Mouse (Mus musculus) heart, postnatal 14 days (tissue): ENCODE data around the gene Arid5b. TPM values are rescaled to one million over a fixed set of nuclear protein-coding genes. Genes with fewer than 3 reads are reported as not detected.

Experiments
- DNase-seq, 2 experiments: peaks; one replicate each; pipeline ENCODE4 v3.0.0; 2021 to 2022
- intact Hi-C: fragments of 180-260 bp; cut with DNase I; formaldehyde crosslinking; loops from one replicate; pipeline ENCODE4 v1.15.1; 2025
- total RNA-seq, 2 experiments: library from RNA; stranded (reverse); gene quantifications; 2 replicates each; pipeline ENCODE4 v1.2.3; 2021

Gene Arid5b
- total RNA-seq, 2 experiments from 2014 or later, result 25.6 to 26.0 TPM

- intact Hi-C loops, result no loop called here
- DNase-seq, result no peak
These were observed 229.8 kb downstream of the Arid5b start for GRCm38 (mm10) chr10:68048641-68049305.

DNA sequence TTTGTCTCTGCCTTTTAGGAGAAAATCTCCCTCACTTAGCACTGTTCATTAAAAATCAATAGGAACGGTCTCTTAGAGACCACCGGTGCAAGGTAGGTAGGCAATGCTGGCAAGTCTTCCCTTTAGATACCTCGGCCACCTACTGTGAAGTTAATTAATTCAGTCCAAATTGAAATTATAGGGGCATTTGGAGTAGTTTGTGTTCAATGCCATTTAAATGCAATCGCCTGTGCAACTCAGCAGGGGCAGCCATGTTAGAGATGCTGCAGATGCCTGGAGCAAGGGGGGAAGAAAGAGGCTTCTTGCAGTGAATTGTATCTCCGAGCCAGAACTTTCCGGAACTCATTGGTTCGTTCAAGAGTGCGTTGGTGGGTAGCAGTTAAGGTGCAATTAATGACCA lies 233.7 kb downstream of the Arid5b start:
- no peak for DNase-seq
- intact Hi-C loops, result no loop called here

GRCm38 (mm10) chr10:68043973-68044372 lies 234.6 kb downstream of the Arid5b start:
- intact Hi-C loops, result no loop called here
- DNase-seq, result no peak
